Mouse (Mus musculus): ENCODE data around the gene Il13. TPM values are rescaled to one million over a fixed set of nuclear protein-coding genes. Genes with fewer than 3 reads are reported as not detected.

Il13 gene
- polyA plus RNA-seq, 1 experiment from 2014 or later = not detected

GRCm38 (mm10) chr11:53627859-53628258 is 6.6 kb downstream of the Il13 start:
- H3K27me3 ChIP-seq = no peaks in the 10 kb centered on the region
- ATAC-seq (replicated peaks; ENCODE audit: insufficient number of reproducible peaks, insufficient read depth, low FRiP score, low read depth) = no peak
- WGBS = 5% methylated on average over 1 of the region's 1 CpGs
- no peak overlapping the region for H3K9ac ChIP-seq
- H3K4me1 ChIP-seq (replicated peaks) = 0 out of 2 replicates have a peak, but pooled peaks cover 5% of the 10 kb centered on the region
- no peak overlapping the region for H3K4me2 ChIP-seq
- H3K9me3 ChIP-seq (replicated peaks) = no peaks in the 10 kb centered on the region
- H3K36me3 ChIP-seq = no peaks in the 10 kb centered on the region
- H3K27ac ChIP-seq = no peak overlapping the region
- no peak overlapping the region for H3K4me3 ChIP-seq

GRCm38 (mm10) chr11:53626802-53627373 is 7.6 kb downstream of the Il13 start:
- no peak overlapping the region for H3K4me3 ChIP-seq
- no peak overlapping the region for H3K27ac ChIP-seq
- H3K4me1 ChIP-seq (replicated peaks) = 0 out of 2 replicates have a peak, but pooled peaks cover 5% of the 10 kb centered on the region
- no peaks in the 10 kb centered on the region for H3K9me3 ChIP-seq (replicated peaks)
- no peaks in the 10 kb centered on the region for H3K36me3 ChIP-seq
- no peaks in the 10 kb centered on the region for H3K27me3 ChIP-seq
- H3K4me2 ChIP-seq = no peak overlapping the region
- 56% methylated on average over 17 of the region's 17 CpGs for WGBS
- ATAC-seq (replicated peaks; ENCODE audit: insufficient number of reproducible peaks, insufficient read depth, low FRiP score, low read depth) = no peak
- no peak overlapping the region for H3K9ac ChIP-seq

- WGBS = 89% methylated on average over 2 of the region's 2 CpGs
- H3K9ac ChIP-seq = no peak overlapping the region
- ATAC-seq (replicated peaks; ENCODE audit: insufficient number of reproducible peaks, insufficient read depth, low FRiP score, low read depth) = no peak
Measured at GRCm38 (mm10) chr11:53624124-53624523, 10.4 kb downstream of the Il13 start.

GRCm38 (mm10) chr11:53623573-53623972 is 10.9 kb downstream of the Il13 start:
- no peak for ATAC-seq (replicated peaks; ENCODE audit: insufficient number of reproducible peaks, insufficient read depth, low FRiP score, low read depth)
- H3K27ac ChIP-seq = no peak overlapping the region
- H3K4me2 ChIP-seq = no peak overlapping the region
- H3K4me1 ChIP-seq (replicated peaks) = 0 out of 2 replicates have a peak, but pooled peaks cover 5% of the 10 kb centered on the region
- WGBS = 75% methylated on average over 9 of the region's 9 CpGs
- H3K9ac ChIP-seq = no peak overlapping the region
- no peaks in the 10 kb centered on the region for H3K36me3 ChIP-seq
- no peaks in the 10 kb centered on the region for H3K27me3 ChIP-seq
- H3K4me3 ChIP-seq = no peak overlapping the region
- no peaks in the 10 kb centered on the region for H3K9me3 ChIP-seq (replicated peaks)

More at GRCm38 (mm10) chr11:53624124-53624523, 10.4 kb downstream of the Il13 start:
- no peaks in the 10 kb centered on the region for H3K27me3 ChIP-seq
- H3K27ac ChIP-seq = no peak overlapping the region
- H3K4me3 ChIP-seq = no peak overlapping the region
- H3K36me3 ChIP-seq = no peaks in the 10 kb centered on the region
- 0 out of 2 replicates have a peak, but pooled peaks cover 5% of the 10 kb centered on the region for H3K4me1 ChIP-seq (replicated peaks)
- no peaks in the 10 kb centered on the region for H3K9me3 ChIP-seq (replicated peaks)
- H3K4me2 ChIP-seq = no peak overlapping the region

- no peak overlapping the region for H3K4me2 ChIP-seq
- no peaks in the 10 kb centered on the region for H3K27me3 ChIP-seq
- WGBS = 63% methylated on average over 6 of the region's 6 CpGs
- no peak overlapping the region for H3K4me3 ChIP-seq
- H3K36me3 ChIP-seq = no peaks in the 10 kb centered on the region
- H3K9me3 ChIP-seq (replicated peaks) = no peaks in the 10 kb centered on the region
- no peak overlapping the region for H3K27ac ChIP-seq
- no peak for ATAC-seq (replicated peaks; ENCODE audit: insufficient number of reproducible peaks, insufficient read depth, low FRiP score, low read depth)
- 0 out of 2 replicates have a peak, but pooled peaks cover 5% of the 10 kb centered on the region for H3K4me1 ChIP-seq (replicated peaks)
- H3K9ac ChIP-seq = no peak overlapping the region
Measured at GRCm38 (mm10) chr11:53622440-53622806, 12.1 kb downstream of the Il13 start.

- ATAC-seq (replicated peaks; ENCODE audit: insufficient number of reproducible peaks, insufficient read depth, low FRiP score, low read depth) = no peak
- H3K27me3 ChIP-seq = no peaks in the 10 kb centered on the region
- H3K4me3 ChIP-seq = no peak overlapping the region
- H3K9me3 ChIP-seq (replicated peaks) = no peaks in the 10 kb centered on the region
- no peaks in the 10 kb centered on the region for H3K36me3 ChIP-seq
- WGBS = 71% methylated on average over 11 of the region's 11 CpGs
- H3K27ac ChIP-seq = no peak overlapping the region
- 0 out of 2 replicates have a peak, but pooled peaks cover 3% of the 10 kb centered on the region for H3K4me1 ChIP-seq (replicated peaks)
- no peak overlapping the region for H3K9ac ChIP-seq
- H3K4me2 ChIP-seq = no peak overlapping the region
Measured at GRCm38 (mm10) chr11:53621582-53622439, 12.7 kb downstream of the Il13 start.

- H3K36me3 ChIP-seq = no peaks in the 10 kb centered on the region
- no peak overlapping the region for H3K4me2 ChIP-seq
- H3K4me3 ChIP-seq = no peak overlapping the region
- no peaks in the 10 kb centered on the region for H3K9me3 ChIP-seq (replicated peaks)
- no peaks in the 10 kb centered on the region for H3K27me3 ChIP-seq
- no peak overlapping the region for H3K9ac ChIP-seq
- ATAC-seq (replicated peaks; ENCODE audit: insufficient number of reproducible peaks, insufficient read depth, low FRiP score, low read depth) = no peak
- no peaks in the 10 kb centered on the region for H3K4me1 ChIP-seq (replicated peaks)
- no peak overlapping the region for H3K27ac ChIP-seq
- WGBS = 79% methylated on average over 4 of the region's 4 CpGs
Measured at GRCm38 (mm10) chr11:53620094-53620493, 14.4 kb downstream of the Il13 start.

GRCm38 (mm10) chr11:53619428-53619827 is 15.1 kb downstream of the Il13 start:
- no peak overlapping the region for H3K27ac ChIP-seq
- no peak for ATAC-seq (replicated peaks; ENCODE audit: insufficient number of reproducible peaks, insufficient read depth, low FRiP score, low read depth)
- no peak overlapping the region for H3K9ac ChIP-seq
- H3K4me3 ChIP-seq = no peak overlapping the region
- no peaks in the 10 kb centered on the region for H3K4me1 ChIP-seq (replicated peaks)
- H3K27me3 ChIP-seq = no peaks in the 10 kb centered on the region
- H3K9me3 ChIP-seq (replicated peaks) = no peaks in the 10 kb centered on the region
- WGBS = 66% methylated on average over 6 of the region's 6 CpGs
- H3K4me2 ChIP-seq = no peak overlapping the region
- no peaks in the 10 kb centered on the region for H3K36me3 ChIP-seq

GRCm38 (mm10) chr11:53618619-53619198 is 15.8 kb downstream of the Il13 start, which contains the start of gene Il4:
Gene Il4 (minus strand): TSS chr11:53618669.
- Histone ChIP-seq H3K4me1 (replicated peaks) (no peaks in the 10 kb centered on the region), H3K9me3 (replicated peaks) (no peaks in the 10 kb centered on the region)

GRCm38 (mm10) chr11:53617562-53618109 is 16.9 kb downstream of the Il13 start:
- H3K27ac ChIP-seq = no peak overlapping the region
- H3K4me2 ChIP-seq = no peak overlapping the region
- H3K4me3 ChIP-seq = no peak overlapping the region
- WGBS = 69% methylated on average over 4 of the region's 4 CpGs
- no peak for ATAC-seq (replicated peaks; ENCODE audit: insufficient number of reproducible peaks, insufficient read depth, low FRiP score, low read depth)
- H3K9ac ChIP-seq = no peak overlapping the region
- no peaks in the 10 kb centered on the region for H3K4me1 ChIP-seq (replicated peaks)
- no peaks in the 10 kb centered on the region for H3K9me3 ChIP-seq (replicated peaks)
- no peaks in the 10 kb centered on the region for H3K27me3 ChIP-seq
- H3K36me3 ChIP-seq = no peaks in the 10 kb centered on the region

More at GRCm38 (mm10) chr11:53618619-53619198, 15.8 kb downstream of the Il13 start, which contains the start of gene Il4:
- Histone ChIP-seq H3K4me2 (no peak within 1 kb of the TSS), H3K4me3 (no peak within 1 kb of the TSS), H3K27ac (no peak within 1 kb of the TSS), H3K36me3 (no peaks in the 10 kb centered on the region), H3K27me3 (no peaks in the 10 kb centered on the region), H3K9ac (no peak within 1 kb of the TSS)
- ATAC-seq (replicated peaks; ENCODE audit: insufficient number of reproducible peaks, insufficient read depth, low FRiP score, low read depth) = no peak
- 53% methylated on average over 7 of the region's 7 CpGs for WGBS
